Mouse (Mus musculus) kidney, embryonic 14.5 days (tissue): Measurements from ENCODE around the gene Frmd4a. TPM values are rescaled to one million over a fixed set of nuclear protein-coding genes. Genes with fewer than 3 reads are reported as not detected.

Source experiments
- ATAC-seq: fragments of 200-750 bp; cut with Nextera tagmentation; 2 replicates; pipeline ENCODE4 v1.8.0; 2017; ENCODE audit warnings: moderate number of reproducible peaks, mild to moderate bottlenecking, moderate TSS enrichment, moderate library complexity; ENCODE audit not compliant: low FRiP score, low TSS enrichment
- H3K27ac ChIP-seq: fragments of 300-500 bp; sonication (generic); 2 replicates; pipeline ENCODE4 v1.5.1; 2014; ENCODE audit warnings: low read depth, mild to moderate bottlenecking, low read length, moderate library complexity, mixed read lengths
- H3K27me3 ChIP-seq: fragments of 300-500 bp; sonication (generic); 2 replicates; pipeline ENCODE4 v1.6.1; 2014; ENCODE audit warnings: mild to moderate bottlenecking, low read length; ENCODE audit not compliant: control insufficient read depth, insufficient read depth
- H3K36me3 ChIP-seq: fragments of 300-500 bp; sonication (generic); 2 replicates; pipeline ENCODE4 v1.6.1; 2014; ENCODE audit warnings: low read length, mixed read lengths; ENCODE audit not compliant: control insufficient read depth, insufficient read depth
- H3K4me1 ChIP-seq: fragments of 300-500 bp; sonication (generic); 2 replicates; pipeline ENCODE4 v1.6.1; 2014; ENCODE audit warnings: low read length, mixed read lengths; ENCODE audit not compliant: control insufficient read depth, insufficient read depth
- H3K4me2 ChIP-seq: fragments of 300-500 bp; sonication (generic); replicated peaks from 2 replicates; pipeline ENCODE4 v1.6.1; 2014; ENCODE audit warnings: low read depth, mild to moderate bottlenecking, low read length
- H3K4me3 ChIP-seq: fragments of 300-500 bp; sonication (generic); 2 replicates; pipeline ENCODE4 v1.5.1; 2014; ENCODE audit warnings: mild to moderate bottlenecking, low read length
- H3K9ac ChIP-seq: fragments of 300-500 bp; sonication (generic); 2 replicates; pipeline ENCODE4 v1.6.1; 2014; ENCODE audit warnings: low read depth, mild to moderate bottlenecking, low read length, moderate library complexity
- H3K9me3 ChIP-seq: fragments of 300-500 bp; sonication (generic); 2 replicates; pipeline ENCODE4 v1.6.1; 2016; ENCODE audit warnings: low read length; ENCODE audit not compliant: control insufficient read depth
- WGBS: fragments of 180-500 bp; shearing (Covaris S2); extraction: QIAGEN DNeasy Blood & Tissue Kit; methylation state at CpG from one replicate; pipeline ENCODE4 v1.1.7; 2014; 5-methylcytosine and 5-hydroxymethylcytosine counted together
- polyA plus RNA-seq: library from polyadenylated mRNA; unstranded; fragments of >200 nt; fragmentation: Nextera tagmentation; extraction: Ambion mirVana; gene quantifications from 2 replicates; pipeline ENCODE4 v1.2.1, GENCODE M21; 2014

The Frmd4a gene
- polyA plus RNA-seq, 1 experiment from 2014 or later: 39.2 TPM

GRCm38 (mm10) chr2:4511080-4511386, 493.5 kb downstream of the Frmd4a start:
- no peak overlapping the region for H3K4me3 ChIP-seq
- ATAC-seq: no peak
- no peak overlapping the region for H3K4me2 ChIP-seq
- no peaks in the 10 kb centered on the region for H3K9me3 ChIP-seq
- no peak overlapping the region for H3K9ac ChIP-seq
- H3K27me3 ChIP-seq: no peaks in the 10 kb centered on the region
- peak overlapping the region; percentile 59 for H3K27ac ChIP-seq
- H3K36me3 ChIP-seq: no peaks in the 10 kb centered on the region
- 64% methylated on average over 2 of the region's 2 CpGs for WGBS
- H3K4me1 ChIP-seq: peaks cover 33% of the 10 kb centered on the region

GRCm38 (mm10) chr2:4512607-4513006, 495.1 kb downstream of the Frmd4a start:
- Histone ChIP-seq H3K4me1 (peaks cover 40% of the 10 kb centered on the region), H3K9me3 (no peaks in the 10 kb centered on the region), H3K4me3 (no peak overlapping the region), H3K27ac (no peak overlapping the region), H3K4me2 (no peak overlapping the region; the same call in 1 of the 2 replicates), H3K9ac (no peak overlapping the region), H3K36me3 (no peaks in the 10 kb centered on the region), H3K27me3 (no peaks in the 10 kb centered on the region)
- WGBS: 52% methylated on average over 14 of the region's 14 CpGs
- no peak for ATAC-seq

- Histone ChIP-seq H3K27me3 (no peaks in the 10 kb centered on the region), H3K36me3 (no peaks in the 10 kb centered on the region), H3K9ac (no peak overlapping the region), H3K4me2 (no peak overlapping the region), H3K4me3 (no peak overlapping the region), H3K27ac (no peak overlapping the region), H3K9me3 (no peaks in the 10 kb centered on the region), H3K4me1 (peaks cover 25% of the 10 kb centered on the region)
- 80% methylated on average over 3 of the region's 3 CpGs for WGBS
- ATAC-seq: no peak
These were observed 498.4 kb downstream of the Frmd4a start for GRCm38 (mm10) chr2:4515910-4516309.

- Histone ChIP-seq H3K27ac (peak overlapping the region; percentile 77; the same call in 1 of the 2 replicates), H3K4me3 (no peak overlapping the region), H3K4me1 (peaks cover 23% of the 10 kb centered on the region), H3K36me3 (no peaks in the 10 kb centered on the region), H3K4me2 (peak overlapping the region; percentile 8; the same call in 1 of the 2 replicates), H3K9ac (no peak overlapping the region), H3K27me3 (no peaks in the 10 kb centered on the region), H3K9me3 (no peaks in the 10 kb centered on the region)
- 39% methylated on average over 7 of the region's 7 CpGs for WGBS
- ATAC-seq: no peak
These were observed 499.5 kb downstream of the Frmd4a start for GRCm38 (mm10) chr2:4516819-4517552.

- H3K4me1 ChIP-seq: peaks cover 18% of the 10 kb centered on the region
- H3K9ac ChIP-seq: no peak overlapping the region
- ATAC-seq: peak; percentile 83
- H3K27ac ChIP-seq: peak overlapping the region; percentile 77; the same call in 1 of the 2 replicates
- 27% methylated on average over 7 of the region's 7 CpGs for WGBS
- no peaks in the 10 kb centered on the region for H3K27me3 ChIP-seq
- H3K36me3 ChIP-seq: no peaks in the 10 kb centered on the region
- no peak overlapping the region for H3K4me3 ChIP-seq
- peak overlapping the region; percentile 8; the same call in 1 of the 2 replicates for H3K4me2 ChIP-seq
- H3K9me3 ChIP-seq: no peaks in the 10 kb centered on the region
These were observed 500.1 kb downstream of the Frmd4a start for GRCm38 (mm10) chr2:4517553-4518125.

GRCm38 (mm10) chr2:4518549-4518948, 501.0 kb downstream of the Frmd4a start:
- no peak for ATAC-seq
- Histone ChIP-seq H3K36me3 (no peaks in the 10 kb centered on the region), H3K27me3 (no peaks in the 10 kb centered on the region), H3K4me3 (no peak overlapping the region), H3K27ac (no peak overlapping the region), H3K4me2 (no peak overlapping the region), H3K9me3 (no peaks in the 10 kb centered on the region), H3K4me1 (peaks cover 18% of the 10 kb centered on the region), H3K9ac (no peak overlapping the region)

- ATAC-seq: no peak
- no peaks in the 10 kb centered on the region for H3K36me3 ChIP-seq
- no peak overlapping the region for H3K9ac ChIP-seq
- peaks cover 2% of the 10 kb centered on the region for H3K4me1 ChIP-seq
- no peak overlapping the region for H3K27ac ChIP-seq
- 56% methylated on average over 1 of the region's 1 CpGs for WGBS
- no peaks in the 10 kb centered on the region for H3K27me3 ChIP-seq
- no peak overlapping the region for H3K4me3 ChIP-seq
- H3K4me2 ChIP-seq: no peak overlapping the region
- H3K9me3 ChIP-seq: no peaks in the 10 kb centered on the region
These were observed 505.4 kb downstream of the Frmd4a start for GRCm38 (mm10) chr2:4522769-4523487.

- no peak for ATAC-seq
- no peak overlapping the region for H3K9ac ChIP-seq
- peaks cover 13% of the 10 kb centered on the region; the same call in 1 of the 2 replicates for H3K36me3 ChIP-seq
- no peaks in the 10 kb centered on the region for H3K9me3 ChIP-seq
- no peaks in the 10 kb centered on the region for H3K4me1 ChIP-seq
- H3K27me3 ChIP-seq: no peaks in the 10 kb centered on the region
- H3K4me3 ChIP-seq: no peak overlapping the region
- 78% methylated on average over 7 of the region's 7 CpGs for WGBS
- H3K27ac ChIP-seq: no peak overlapping the region
- H3K4me2 ChIP-seq: no peak overlapping the region
These were observed 509.6 kb downstream of the Frmd4a start for GRCm38 (mm10) chr2:4527094-4527493.

GRCm38 (mm10) chr2:4529254-4529729, 511.8 kb downstream of the Frmd4a start:
- Histone ChIP-seq H3K27ac (no peak overlapping the region), H3K9me3 (no peaks in the 10 kb centered on the region), H3K4me2 (no peak overlapping the region), H3K4me1 (no peaks in the 10 kb centered on the region), H3K9ac (no peak overlapping the region), H3K4me3 (no peak overlapping the region), H3K36me3 (peaks cover 21% of the 10 kb centered on the region), H3K27me3 (no peaks in the 10 kb centered on the region)
- ATAC-seq: no peak
- WGBS: 87% methylated on average over 9 of the region's 9 CpGs
